Mouse (Mus musculus) macrophage (primary cell): ENCODE data around the gene Fam126b. TPM values are rescaled to one million over a fixed set of nuclear protein-coding genes. Genes with fewer than 3 reads are reported as not detected.
"Not testable (repeated sequence)": the region's sequence is repeated elsewhere in the genome, so short reads cannot be mapped to it uniquely, and the experiment has no call there.

Experiments
- H3K27ac ChIP-seq: fragments of 350-480 bp; formaldehyde crosslinking; 2 replicates; pipeline ENCODE4 v1.9.0; 2021
- H3K36me3 ChIP-seq: fragments of 350-480 bp; formaldehyde crosslinking; 2 replicates; pipeline ENCODE4 v1.9.0; 2021; ENCODE audit errors: inconsistent target
- H3K4me3 ChIP-seq: fragments of 350-480 bp; formaldehyde crosslinking; 2 replicates; pipeline ENCODE4 v1.9.0; 2021; ENCODE audit errors: inconsistent target
- H3K79me2 ChIP-seq: fragments of 350-480 bp; formaldehyde crosslinking; 2 replicates; pipeline ENCODE4 v1.9.0; 2021; ENCODE audit errors: inconsistent target
- WGBS: methylation state at CpG from one replicate; pipeline ENCODE4 v1.1.7; 2026; ENCODE audit warnings: inconsistent platforms; ENCODE audit not compliant: missing documents; 5-methylcytosine and 5-hydroxymethylcytosine counted together
- polyA plus RNA-seq: library from polyadenylated mRNA; stranded (reverse); fragments of 250-400 nt; gene quantifications from 3 replicates; pipeline ENCODE4 v1.2.4, GENCODE M21; 2018; ENCODE audit warnings: inconsistent platforms

Gene Fam126b
- polyA plus RNA-seq, 1 experiment from 2014 or later, result 2.4 TPM

DNA sequence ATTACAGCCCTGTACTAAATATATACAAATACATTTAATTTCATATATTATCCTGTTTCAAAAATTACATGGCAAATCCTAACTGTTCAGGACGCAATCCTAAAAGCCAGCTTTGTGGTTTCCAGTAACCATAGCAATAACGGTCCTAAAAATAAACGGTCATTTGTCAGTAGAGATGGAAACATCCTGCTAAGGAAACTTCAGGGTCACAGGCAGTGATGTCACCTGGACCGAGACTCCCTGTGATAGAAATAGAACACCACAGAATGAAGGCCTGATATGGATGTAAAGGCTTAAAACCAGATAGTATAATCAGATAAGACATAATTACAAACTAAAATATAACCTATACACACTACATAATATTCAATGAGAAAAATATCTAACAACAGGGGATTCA lies 17.6 kb upstream of the Fam126b start:
- Histone ChIP-seq H3K79me2 (no peaks in the 10 kb centered on the region), H3K4me3 (no peak overlapping the region), H3K36me3 (no peaks in the 10 kb centered on the region), H3K27ac (no peak overlapping the region)
- WGBS, result 17% methylated on average over 4 of the region's 4 CpGs

GRCm38 (mm10) chr1:58602681-58603080 lies 16.6 kb upstream of the Fam126b start:
- H3K36me3 ChIP-seq, result no peaks in the 10 kb centered on the region
- 95% methylated on average over 4 of the region's 4 CpGs for WGBS
- H3K4me3 ChIP-seq, result no peak overlapping the region
- H3K27ac ChIP-seq, result no peak overlapping the region
- H3K79me2 ChIP-seq, result no peaks in the 10 kb centered on the region

DNA sequence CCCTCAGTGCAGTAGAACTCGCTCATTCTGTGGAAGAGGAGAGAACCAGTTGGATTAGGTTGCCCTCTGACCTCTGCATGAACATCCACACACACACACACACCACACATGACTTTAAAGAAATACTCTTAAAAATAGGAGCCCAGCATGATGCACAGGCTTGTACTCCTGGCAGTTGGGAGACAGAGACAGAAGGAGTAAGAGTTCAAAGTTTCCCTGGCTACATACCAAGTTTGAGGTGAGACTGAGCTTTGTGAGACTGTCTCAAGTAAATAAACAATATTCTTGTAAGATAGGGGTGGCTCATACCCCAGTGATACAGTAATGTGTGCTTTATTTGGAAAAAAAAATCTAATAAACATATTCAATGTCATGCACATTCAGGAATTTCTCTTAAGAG lies 1.4 kb upstream of the Fam126b start:
- Histone ChIP-seq H3K36me3 (no peaks in the 10 kb centered on the region; the same call in 1 of the 2 replicates), H3K79me2 (peaks cover 95% of the 10 kb centered on the region), H3K4me3 (peak overlapping the region; percentile 97; the same call in 1 of the 2 replicates), H3K27ac (no peak overlapping the region)
- WGBS, result 100% methylated on average over 1 of the region's 1 CpGs

- peak overlapping the region; percentile 97 for H3K4me3 ChIP-seq
- H3K27ac ChIP-seq, result no peak overlapping the region
- peaks cover 95% of the 10 kb centered on the region for H3K79me2 ChIP-seq
- 4% methylated on average over 36 of the region's 36 CpGs for WGBS
- H3K36me3 ChIP-seq, result no peaks in the 10 kb centered on the region
Observed at GRCm38 (mm10) chr1:58585373-58586170, 551 bp downstream of the Fam126b start.

GRCm38 (mm10) chr1:58584271-58584670 lies 1.9 kb downstream of the Fam126b start:
- H3K36me3 ChIP-seq, result no peaks in the 10 kb centered on the region
- H3K79me2 ChIP-seq, result peaks cover 94% of the 10 kb centered on the region
- WGBS, result 73% methylated on average over 1 of the region's 1 CpGs
- no peak overlapping the region for H3K4me3 ChIP-seq
- no peak overlapping the region for H3K27ac ChIP-seq

DNA sequence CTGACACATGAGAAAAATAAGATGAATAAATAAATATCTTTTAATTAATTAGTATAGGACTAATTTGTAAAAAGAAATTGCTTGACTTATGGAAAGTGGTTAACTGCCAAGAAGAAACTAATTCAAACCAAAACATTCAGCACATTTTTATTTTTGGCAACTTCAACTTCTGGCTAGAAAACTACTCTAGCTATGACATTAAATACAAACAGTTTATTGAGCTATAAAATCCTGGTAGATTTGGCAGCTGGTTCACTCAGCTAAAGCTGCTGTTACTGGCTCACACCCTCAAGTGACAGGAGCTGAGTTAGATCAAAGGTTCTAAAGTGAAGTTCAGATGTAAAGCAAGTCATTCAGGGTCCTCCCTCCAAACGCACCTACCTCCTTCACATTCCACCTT lies 3.5 kb downstream of the Fam126b start:
- Histone ChIP-seq H3K36me3 (no peaks in the 10 kb centered on the region), H3K4me3 (no peak overlapping the region), H3K27ac (no peak overlapping the region), H3K79me2 (peaks cover 94% of the 10 kb centered on the region)
- 88% methylated on average over 1 of the region's 1 CpGs for WGBS

GRCm38 (mm10) chr1:58579179-58579578 lies 6.9 kb downstream of the Fam126b start:
- Histone ChIP-seq H3K79me2 (peaks cover 90% of the 10 kb centered on the region), H3K27ac (no peak overlapping the region), H3K4me3 (no peak overlapping the region), H3K36me3 (no peaks in the 10 kb centered on the region)
- WGBS, result 94% methylated on average over 2 of the region's 2 CpGs

GRCm38 (mm10) chr1:58570437-58570836 lies 15.7 kb downstream of the Fam126b start:
- H3K36me3 ChIP-seq, result no peaks in the 10 kb centered on the region
- no peak overlapping the region for H3K27ac ChIP-seq
- WGBS, result 84% methylated on average over 4 of the region's 4 CpGs
- H3K4me3 ChIP-seq, result no peak overlapping the region
- H3K79me2 ChIP-seq, result peaks cover 59% of the 10 kb centered on the region; the same call in 1 of the 2 replicates

GRCm38 (mm10) chr1:58568456-58569130 lies 17.5 kb downstream of the Fam126b start:
- peaks cover 48% of the 10 kb centered on the region; the same call in 1 of the 2 replicates for H3K79me2 ChIP-seq
- no peak overlapping the region for H3K4me3 ChIP-seq
- H3K27ac ChIP-seq, result no peak overlapping the region
- 0 out of 2 replicates have a peak, but pooled peaks cover 5% of the 10 kb centered on the region for H3K36me3 ChIP-seq

DNA sequence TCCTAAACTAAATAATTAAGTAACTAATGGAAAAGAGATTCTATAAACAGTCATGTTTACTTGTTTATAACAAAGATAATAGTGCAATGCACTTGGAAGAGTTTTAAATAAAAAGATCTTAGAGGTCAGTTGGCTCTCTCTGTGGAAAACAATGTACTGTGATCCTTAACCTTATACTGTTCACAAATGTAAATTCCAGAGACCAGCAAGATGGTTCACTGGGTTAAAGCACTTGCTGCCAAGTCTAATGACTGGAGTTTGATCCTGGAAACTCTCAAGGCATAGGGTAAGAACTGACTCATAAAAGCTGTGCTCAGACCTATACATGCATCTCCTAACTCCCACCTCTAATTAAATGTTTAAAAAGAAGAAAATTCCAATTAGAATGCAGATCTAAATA lies 19.5 kb downstream of the Fam126b start:
- H3K27ac ChIP-seq, result no peak overlapping the region
- H3K4me3 ChIP-seq, result no peak overlapping the region
- H3K36me3 ChIP-seq, result 0 out of 2 replicates have a peak, but pooled peaks cover 5% of the 10 kb centered on the region
- peaks cover 34% of the 10 kb centered on the region; the same call in 1 of the 2 replicates for H3K79me2 ChIP-seq

GRCm38 (mm10) chr1:58564981-58565380 lies 21.1 kb downstream of the Fam126b start:
- H3K79me2 ChIP-seq, result peaks cover 18% of the 10 kb centered on the region; the same call in 1 of the 2 replicates
- H3K36me3 ChIP-seq, result 0 out of 2 replicates have a peak, but pooled peaks cover 5% of the 10 kb centered on the region
- H3K27ac ChIP-seq, result no peak overlapping the region
- 93% methylated on average over 5 of the region's 5 CpGs for WGBS
- H3K4me3 ChIP-seq, result no peak overlapping the region

DNA sequence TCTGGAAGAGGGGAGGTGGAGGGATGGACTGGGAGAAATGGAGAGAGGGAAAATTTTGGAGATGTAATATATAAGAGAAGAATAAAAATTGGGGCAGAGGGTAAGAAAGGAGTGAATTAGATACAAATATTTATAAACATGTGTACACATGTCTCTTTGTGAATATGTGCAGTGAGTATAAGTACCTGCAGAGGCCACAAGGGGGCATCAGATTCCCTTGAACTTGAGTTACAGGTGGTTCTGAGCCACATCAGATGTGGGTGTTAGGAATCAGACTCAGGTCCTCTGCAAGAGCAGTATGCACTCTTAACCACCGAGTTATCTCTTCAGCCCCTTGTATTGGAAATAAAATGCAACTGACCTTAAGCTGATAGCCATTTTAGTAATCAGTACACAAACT lies 23.7 kb downstream of the Fam126b start:
- Histone ChIP-seq H3K36me3 (0 out of 2 replicates have a peak, but pooled peaks cover 5% of the 10 kb centered on the region), H3K4me3 (no peak overlapping the region), H3K79me2 (peaks cover 7% of the 10 kb centered on the region; the same call in 1 of the 2 replicates), H3K27ac (no peak overlapping the region)
- 94% methylated on average over 1 of the region's 1 CpGs for WGBS

DNA sequence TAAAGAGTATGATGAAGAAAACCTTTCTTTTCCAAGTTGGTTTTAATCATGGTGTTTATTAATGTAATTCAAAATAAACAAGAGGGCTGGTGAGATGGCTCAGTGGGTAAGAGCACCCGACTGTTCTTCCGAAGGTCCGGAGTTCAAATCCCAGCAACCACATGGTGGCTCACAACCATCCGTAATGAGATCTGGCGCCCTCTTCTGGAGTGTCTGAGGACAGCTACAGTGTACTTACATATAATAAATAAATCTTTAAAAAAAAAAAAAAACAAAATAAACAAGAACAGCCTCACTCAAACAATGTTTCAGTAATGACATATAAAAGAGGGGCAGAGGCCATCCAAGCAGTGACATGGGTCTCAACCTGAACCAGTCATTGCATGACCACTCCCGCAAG lies 25.8 kb downstream of the Fam126b start:
- not testable (repeated sequence) for H3K27ac ChIP-seq, H3K36me3 ChIP-seq, H3K79me2 ChIP-seq, H3K4me3 ChIP-seq
- WGBS, result 91% methylated on average over 1 of the region's 6 CpGs

DNA sequence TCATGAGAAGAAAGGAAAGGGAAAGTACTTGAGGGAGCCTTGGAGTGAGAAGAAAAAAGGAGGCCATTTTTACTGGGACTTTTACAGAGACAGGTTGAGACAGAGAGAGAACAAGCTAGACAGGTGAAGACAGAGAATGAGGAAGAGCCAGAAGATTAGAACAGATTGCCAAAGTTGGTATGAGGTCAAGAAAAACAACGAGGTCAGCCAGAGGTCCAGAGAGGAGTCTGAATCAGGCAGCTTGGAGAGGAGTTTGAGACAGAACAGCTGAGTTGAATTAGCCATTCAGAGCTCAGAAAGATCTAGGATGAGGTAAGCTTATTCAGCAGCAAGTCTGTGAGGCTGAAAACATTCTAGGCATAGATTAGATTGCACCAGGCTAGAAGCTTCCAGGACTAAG lies 44.7 kb downstream of the Fam126b start:
- H3K36me3 ChIP-seq, result peaks cover 34% of the 10 kb centered on the region

GRCm38 (mm10) chr1:58507249-58507648 lies 78.9 kb downstream of the Fam126b start:
- H3K79me2 ChIP-seq, result peaks cover 26% of the 10 kb centered on the region
- no peak overlapping the region for H3K27ac ChIP-seq
- no peak overlapping the region for H3K4me3 ChIP-seq
- H3K36me3 ChIP-seq, result no peaks in the 10 kb centered on the region
- 93% methylated on average over 3 of the region's 3 CpGs for WGBS

More for the DNA sequence above, 44.7 kb downstream of the Fam126b start:
- Histone ChIP-seq H3K79me2 (no peaks in the 10 kb centered on the region), H3K27ac (no peak overlapping the region), H3K4me3 (no peak overlapping the region)
- 93% methylated on average over 1 of the region's 1 CpGs for WGBS
